Mouse (Mus musculus): Measurements from ENCODE around the gene Lypd6b.

GRCm38 (mm10) chr2:49743775-49744174 is 43.7 kb upstream of the Lypd6b start:
- TF ChIP-seq CTCF (IDR thresholded peaks at IDR 0.05; ENCODE audit: borderline replicate concordance, insufficient read depth, low read depth, low read length) (no peak), POLR2A (IDR thresholded peaks at IDR 0.05; ENCODE audit: borderline replicate concordance, insufficient read depth, low read length) (no peak)

Measured in cerebellum, adult 2 months (tissue).